Mouse (Mus musculus) central nervous system, embryonic 14 days (tissue): ENCODE results near the gene Plekha1. TPM values are rescaled to one million over a fixed set of nuclear protein-coding genes. Genes with fewer than 3 reads are reported as not detected.

Experiments used
- polyA plus RNA-seq: library from polyadenylated mRNA; depleted of rRNA; stranded (reverse); fragments of >200 nt; gene quantifications from 2 replicates; pipeline ENCODE4 v1.2.3, GENCODE M21; 2012; rRNA removed

Gene Plekha1
- polyA plus RNA-seq, result 153 and 166 TPM in 2 replicates

DNA sequence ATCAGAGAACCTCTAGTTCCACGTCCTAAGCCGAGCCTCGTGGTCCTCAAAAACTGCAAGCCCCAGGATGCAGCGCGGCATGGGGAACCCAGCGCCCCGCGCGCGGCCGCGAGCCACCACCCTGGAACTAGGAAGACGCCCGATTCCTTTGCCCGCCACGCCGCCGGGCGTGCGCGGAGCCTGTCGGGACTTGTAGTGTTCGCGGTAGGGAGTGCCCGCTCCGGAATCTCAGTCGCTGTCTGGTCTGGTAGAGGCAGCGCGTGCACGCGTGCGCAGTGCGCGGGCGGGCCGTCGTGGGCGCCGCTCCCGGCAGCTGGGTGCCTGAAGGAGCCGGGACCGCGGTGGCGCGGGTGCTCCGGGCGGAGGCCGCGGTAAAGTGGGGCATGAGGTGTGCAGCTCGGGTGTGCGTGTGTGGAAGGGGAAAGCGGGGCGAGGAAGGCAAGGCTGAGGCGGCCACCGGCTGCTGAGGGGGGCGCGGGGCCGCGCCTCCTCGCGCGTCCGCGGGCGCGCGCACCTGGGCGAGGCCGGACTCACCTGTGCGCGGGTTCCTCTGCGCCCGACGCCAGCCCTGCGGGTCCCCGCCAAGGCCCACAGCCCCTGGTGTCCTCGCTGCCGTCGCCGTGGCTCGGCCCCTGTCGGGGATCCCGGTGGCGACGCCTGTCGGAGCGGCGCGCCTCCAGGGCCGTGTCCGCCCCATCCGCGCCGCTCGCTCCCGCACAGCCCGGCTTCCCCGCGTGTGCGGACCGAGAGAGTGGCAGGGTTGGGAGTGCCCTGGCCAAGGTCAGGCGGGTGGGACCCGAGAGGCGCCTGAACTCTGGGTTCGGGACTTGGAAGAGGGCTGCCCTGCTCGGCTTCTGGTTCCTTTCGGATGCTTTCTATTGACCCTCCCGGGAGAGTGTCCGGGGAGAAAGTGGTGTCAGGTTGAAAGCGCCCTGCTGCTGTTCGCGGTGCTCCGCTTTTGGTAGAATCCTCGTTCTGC, at the start of gene Plekha1:
Plekha1 (plus strand) TSS at position 144 of the 979 bp plus-strand sequence.

DNA sequence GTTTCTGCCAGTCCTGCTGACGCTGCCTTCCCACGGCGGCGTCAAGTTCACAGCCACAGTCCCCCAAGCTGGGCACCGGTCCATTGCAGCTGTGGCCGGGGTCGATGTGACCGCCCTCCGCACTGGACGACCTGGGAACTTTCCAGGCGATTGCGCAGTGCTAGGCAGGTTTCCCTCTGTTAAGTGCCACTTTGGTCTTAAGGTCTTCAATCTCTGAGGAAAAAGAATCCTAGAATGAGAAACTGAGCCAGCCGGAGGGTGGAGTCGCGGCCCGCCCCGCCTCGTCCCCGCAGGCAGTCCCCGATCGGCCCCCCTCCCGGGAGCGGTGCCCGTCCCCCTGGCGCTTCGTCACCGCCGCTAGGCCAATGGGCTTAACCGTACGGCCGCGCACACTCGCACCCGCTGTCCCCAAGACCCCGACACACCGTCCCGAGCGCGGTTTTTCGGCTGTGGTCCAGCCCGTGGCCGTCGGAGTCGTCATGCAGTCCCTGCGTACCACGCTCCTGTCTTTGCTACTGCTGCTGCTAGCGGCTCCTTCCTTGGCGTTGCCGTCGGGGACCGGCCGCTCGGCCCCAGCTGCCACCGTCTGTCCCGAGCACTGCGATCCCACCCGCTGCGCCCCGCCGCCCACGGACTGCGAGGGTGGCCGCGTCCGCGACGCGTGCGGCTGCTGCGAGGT, 70.4 kb downstream of the Plekha1 start, which contains the start of gene Htra1:
Htra1 (plus strand) TSS at position 319 of the 679 bp plus-strand sequence.

Other genes with a start within 250 kb of the Plekha1 start
- gene Btbd16, start 91.7 kb upstream of the Plekha1 start, polyA plus RNA-seq, result 0.01 and 0.04 TPM in 2 replicates
- gene Htra1, start 70.4 kb downstream of the Plekha1 start, polyA plus RNA-seq, result 18.4 and 30.9 TPM in 2 replicates
- gene Dmbt1, start 166.3 kb downstream of the Plekha1 start, polyA plus RNA-seq, result 0.04 and 0.06 TPM in 2 replicates